Mouse (Mus musculus): ENCODE measurements around the gene Il5. TPM values are rescaled to one million over a fixed set of nuclear protein-coding genes. Genes with fewer than 3 reads are reported as not detected.
A peak's percentile ranks its signal among the peaks of the same experiment; 100 is the strongest.

Il5 gene
- under 1 TPM in 1 of 4 experiments, not detected in 3; 0.16 TPM for total RNA-seq (2022)

GRCm38 (mm10) chr11:53720715-53721114, at the start of gene Il5:
TSS of gene Il5 (plus strand) at chr11:53720794.
- DNase-seq (ENCODE audit: low spot score) = no peak

- no peak for DNase-seq (ENCODE audit: low spot score)
Measured at GRCm38 (mm10) chr11:53671414-53671813, 49.2 kb upstream of the Il5 start.

DNA sequence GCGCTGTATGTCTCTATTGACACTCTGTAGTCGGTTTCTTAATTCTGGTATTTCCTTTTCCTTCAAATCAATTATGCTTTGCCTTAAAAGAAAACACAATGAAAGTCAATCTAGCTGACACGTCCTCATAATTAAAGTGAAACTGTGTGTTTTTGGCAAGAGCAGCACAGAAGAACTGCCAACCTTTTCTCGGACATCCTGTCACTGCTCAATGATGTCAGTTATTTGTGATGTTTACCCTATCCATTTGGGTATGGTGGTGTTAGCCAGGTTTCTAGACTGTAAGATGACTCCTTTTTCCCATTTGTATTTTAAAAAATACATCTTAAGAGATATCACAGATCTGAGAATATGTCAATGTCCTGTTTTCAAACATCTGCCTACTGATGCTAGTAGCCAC, 40.5 kb upstream of the Il5 start:
- DNase-seq (ENCODE audit: low spot score) = peak; percentile 32

GRCm38 (mm10) chr11:53681686-53682085, 38.9 kb upstream of the Il5 start:
- no peak for DNase-seq (ENCODE audit: low spot score)

GRCm38 (mm10) chr11:53682170-53682569, 38.4 kb upstream of the Il5 start:
- DNase-seq (ENCODE audit: low spot score) = peak; percentile 13

DNA sequence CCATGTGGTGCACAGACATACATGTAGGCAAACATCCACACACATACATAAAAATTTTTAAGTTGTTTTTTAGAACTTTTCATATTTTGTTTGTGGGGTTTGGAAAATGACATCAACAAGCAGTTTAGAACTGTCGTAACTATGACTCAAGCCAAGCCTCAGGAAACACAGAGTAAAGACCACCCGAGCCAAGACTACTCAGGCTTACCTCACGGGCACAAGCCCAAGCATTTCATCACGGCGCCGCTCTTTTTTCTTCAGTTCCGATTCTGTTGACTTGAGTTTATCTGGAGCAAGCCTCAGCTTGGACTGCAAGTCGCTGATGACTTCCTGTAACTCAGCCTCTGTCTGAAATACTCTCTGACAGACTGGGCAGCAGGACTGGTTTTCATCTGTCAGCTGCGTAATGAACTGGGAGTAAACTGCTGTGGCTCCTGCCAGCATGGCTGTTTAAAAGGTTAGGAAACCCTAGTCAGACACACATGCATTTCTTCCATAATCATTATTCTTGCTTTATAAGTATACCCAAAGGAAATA, 37.5 kb upstream of the Il5 start:
- peak; percentile 48 for DNase-seq (ENCODE audit: low spot score)

- no peak for DNase-seq (ENCODE audit: low spot score)
Measured at GRCm38 (mm10) chr11:53691979-53692378, 28.6 kb upstream of the Il5 start.

- DNase-seq (ENCODE audit: low spot score) = no peak
Measured at GRCm38 (mm10) chr11:53698521-53698920, 22.1 kb upstream of the Il5 start.

GRCm38 (mm10) chr11:53699351-53699750, 21.2 kb upstream of the Il5 start:
- no peak for DNase-seq (ENCODE audit: low spot score)

DNA sequence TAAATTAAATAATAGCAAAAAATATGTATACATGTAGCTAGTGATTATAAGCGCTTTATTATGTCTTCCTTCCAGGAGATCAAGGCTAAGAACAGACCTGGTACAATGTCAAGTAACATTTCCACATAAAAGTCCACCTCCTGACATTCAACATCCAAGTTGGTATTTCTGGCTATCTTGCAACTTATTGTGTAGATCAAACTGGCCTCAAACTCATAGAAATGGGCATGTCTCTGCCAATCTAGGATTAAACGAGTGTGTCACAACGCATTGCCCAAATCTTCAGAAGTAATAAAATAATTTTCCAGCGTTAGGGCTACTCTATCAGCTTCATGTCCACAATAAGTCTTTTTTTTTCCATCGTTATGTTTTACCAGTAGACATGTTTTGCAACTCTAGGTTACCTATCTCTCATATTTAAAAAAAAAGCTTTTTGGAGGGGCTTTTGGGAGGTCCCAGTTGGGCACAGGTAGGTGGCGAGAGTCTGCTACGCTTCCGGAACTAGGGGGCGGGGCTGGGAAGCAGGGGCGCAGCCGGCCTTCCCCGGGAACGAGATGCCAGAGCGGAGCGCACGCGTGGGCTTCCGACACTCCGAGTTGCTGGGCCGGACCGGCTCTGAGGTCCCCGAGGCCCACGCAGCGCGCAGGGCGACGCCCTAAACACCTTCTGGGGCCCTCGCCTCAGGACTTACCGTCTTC, 14.2 kb upstream of the Il5 start:
- no peak for DNase-seq (ENCODE audit: low spot score)

- peak; percentile 90 for DNase-seq (ENCODE audit: low spot score)
Measured at GRCm38 (mm10) chr11:53706934-53707717, 13.5 kb upstream of the Il5 start, which contains the start of gene Rad50. TSS of gene Rad50 (minus strand) at chr11:53707319.

DNA sequence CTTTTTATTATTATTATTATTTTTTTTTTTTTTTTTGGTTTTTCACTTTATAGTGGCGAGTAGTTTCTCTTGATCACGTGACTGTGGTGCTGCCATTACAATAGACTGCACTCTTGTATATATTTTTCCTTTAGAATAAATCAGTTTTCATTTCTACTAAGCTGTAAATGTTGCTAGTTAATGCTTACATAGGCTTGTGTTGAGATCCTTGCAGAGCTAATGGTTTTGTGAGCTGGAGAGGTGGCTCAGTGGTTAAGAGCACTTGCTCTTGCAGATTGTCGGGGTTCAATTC, 12.9 kb upstream of the Il5 start:
- DNase-seq (ENCODE audit: low spot score) = no peak

GRCm38 (mm10) chr11:53719701-53720100, 893 bp upstream of the Il5 start:
- DNase-seq (ENCODE audit: low spot score) = no peak

- DNase-seq (ENCODE audit: low spot score) = no peak
Measured at GRCm38 (mm10) chr11:53731457-53731856, 10.9 kb downstream of the Il5 start.

GRCm38 (mm10) chr11:53732244-53732643, 11.7 kb downstream of the Il5 start:
- DNase-seq (ENCODE audit: low spot score) = no peak

DNA sequence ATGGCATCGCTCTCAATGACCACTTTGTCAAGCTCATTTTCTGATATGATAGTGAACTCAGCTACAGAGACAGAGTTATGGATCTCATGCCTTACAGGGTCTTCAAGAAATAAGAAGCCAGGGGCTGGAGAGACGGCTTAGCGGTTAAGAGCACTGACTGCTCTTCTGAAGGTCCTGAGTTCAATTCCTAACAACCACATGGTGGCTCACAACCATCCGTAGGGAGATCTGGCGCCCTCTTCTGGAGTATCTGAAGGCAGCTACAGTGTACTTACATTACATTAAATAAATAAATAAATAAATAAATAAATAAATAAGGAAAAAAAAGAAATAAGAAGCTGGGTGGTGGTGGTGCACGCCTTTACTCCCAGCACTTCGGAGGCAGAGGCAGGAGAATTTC, 13.2 kb downstream of the Il5 start:
- DNase-seq (ENCODE audit: low spot score) = no peak

GRCm38 (mm10) chr11:53734431-53734830, 13.8 kb downstream of the Il5 start:
- DNase-seq (ENCODE audit: low spot score) = no peak

GRCm38 (mm10) chr11:53734970-53735681, 14.5 kb downstream of the Il5 start:
- no peak for DNase-seq (ENCODE audit: low spot score)

DNA sequence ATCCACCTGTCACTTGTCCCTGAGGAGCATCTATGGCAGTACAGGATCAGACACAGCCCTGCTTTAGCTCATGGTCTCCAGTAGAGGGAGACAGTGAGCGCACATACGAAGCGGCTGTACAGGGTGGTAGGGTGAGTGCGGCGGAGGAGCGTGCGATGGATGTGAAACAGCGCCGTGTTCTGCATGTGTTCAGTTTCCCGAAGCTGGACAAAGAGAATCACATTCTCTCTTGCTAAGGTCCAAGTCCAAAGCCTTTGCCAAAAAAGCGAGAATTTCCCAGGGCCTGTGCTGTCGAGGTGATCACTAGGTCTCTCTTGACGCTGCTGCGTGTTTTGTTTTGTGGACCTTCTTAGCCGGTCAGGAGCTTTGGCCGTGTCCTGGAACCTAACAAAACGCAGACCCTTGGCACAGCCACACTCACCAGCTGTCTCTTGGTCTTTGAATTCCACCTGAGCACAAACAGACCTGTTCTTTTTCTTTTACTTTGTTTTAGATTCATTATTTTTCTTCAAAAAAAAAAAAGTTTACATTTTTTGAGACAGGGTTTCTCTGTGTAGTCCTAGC, 15.2 kb downstream of the Il5 start:
- DNase-seq (ENCODE audit: low spot score) = peak; percentile 61

DNA sequence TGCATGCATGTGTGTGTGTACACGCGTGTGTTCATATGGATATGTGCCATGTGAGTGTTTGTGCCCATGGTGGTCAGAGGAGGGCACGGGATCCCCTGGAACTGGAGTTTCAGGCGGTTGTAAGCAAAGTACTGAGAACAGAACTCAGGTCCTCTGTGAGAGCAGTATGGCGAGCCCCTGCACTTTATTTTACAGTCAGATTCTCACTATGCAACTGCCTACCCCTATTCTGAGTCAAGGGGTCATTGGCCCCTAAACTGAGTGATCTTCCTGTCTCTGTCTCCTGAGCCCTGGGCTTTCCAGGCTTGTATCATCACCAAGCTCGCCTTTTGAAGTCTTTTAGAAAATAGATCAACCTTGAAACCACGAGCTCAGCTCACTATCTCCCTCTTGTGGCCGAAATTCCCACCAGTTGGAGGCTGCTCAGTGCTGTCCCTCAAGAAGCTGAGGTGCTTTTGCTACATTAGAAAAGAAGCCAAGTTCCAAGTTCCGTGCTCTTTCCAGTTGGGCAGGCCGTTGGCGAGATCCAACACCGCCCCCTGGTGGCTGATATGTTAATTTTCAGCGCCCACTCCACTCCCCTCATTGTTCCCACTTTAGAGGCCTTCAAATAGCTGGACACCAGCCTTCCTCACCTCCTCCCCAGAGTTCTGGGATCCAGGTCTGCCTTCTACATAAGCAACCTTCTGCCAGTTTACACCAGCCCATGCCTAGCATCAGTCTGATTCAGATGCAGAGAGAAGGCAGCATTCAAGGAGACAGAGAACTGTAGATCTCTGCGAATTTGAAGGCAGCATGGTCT, 16.4 kb downstream of the Il5 start:
- DNase-seq (ENCODE audit: low spot score) = peak; percentile 79

DNA sequence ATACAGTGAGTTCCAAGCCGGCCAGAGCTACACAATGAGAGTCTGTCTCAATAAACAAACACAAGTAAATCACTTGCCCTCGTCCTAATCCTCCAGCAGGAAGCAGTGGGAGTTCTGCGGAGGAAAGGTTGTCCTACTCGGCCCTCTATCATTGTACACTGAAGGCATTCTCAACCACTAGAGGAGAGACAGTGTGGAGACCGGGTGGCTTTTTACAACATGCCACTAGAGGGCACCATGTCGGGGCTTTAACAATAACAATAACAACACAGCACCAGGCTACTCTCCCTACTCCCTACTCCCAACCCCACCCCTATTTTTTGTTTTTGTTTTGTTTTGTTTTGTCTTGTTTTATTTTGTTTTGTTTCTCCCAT, 17.0 kb downstream of the Il5 start:
- DNase-seq (ENCODE audit: low spot score) = peak; percentile 76

Data from heart, adult 8-10 months (tissue).